Mouse (Mus musculus) heart, adult 2 months (tissue): ENCODE results near the gene Galp.

ENCODE experiments used
- CTCF ChIP-seq: fragments of 200-600 bp; IDR thresholded peaks from 2 replicates; pipeline ENCODE4 v1.8.1; 2022; ENCODE audit warnings: antibody characterized with exemption, mild to moderate bottlenecking, moderate library complexity
- EP300 ChIP-seq: fragments of 200-500 bp; IDR thresholded peaks from 2 replicates; pipeline ENCODE4 v1.6.1; 2011; ENCODE audit warnings: low read depth, low read length, control low read depth; ENCODE audit not compliant: insufficient read depth
- POLR2A ChIP-seq: fragments of 200-500 bp; IDR thresholded peaks from 2 replicates; pipeline ENCODE4 v1.6.1; 2011; ENCODE audit warnings: mild to moderate bottlenecking, low read depth, low read length, control low read depth; ENCODE audit not compliant: insufficient read depth

- TF ChIP-seq CTCF (no peak), POLR2A (no peak), EP300 (no peak)
These were observed 26.0 kb upstream of the Galp start for GRCm38 (mm10) chr7:6170871-6171270.
